Mouse (Mus musculus): Measurements from ENCODE around the gene Xpnpep1. TPM values are rescaled to one million over a fixed set of nuclear protein-coding genes. Genes with fewer than 3 reads are reported as not detected.

Gene Xpnpep1
- polyA plus RNA-seq (2017; shearing (Covaris generic)), result 80.2 TPM

DNA sequence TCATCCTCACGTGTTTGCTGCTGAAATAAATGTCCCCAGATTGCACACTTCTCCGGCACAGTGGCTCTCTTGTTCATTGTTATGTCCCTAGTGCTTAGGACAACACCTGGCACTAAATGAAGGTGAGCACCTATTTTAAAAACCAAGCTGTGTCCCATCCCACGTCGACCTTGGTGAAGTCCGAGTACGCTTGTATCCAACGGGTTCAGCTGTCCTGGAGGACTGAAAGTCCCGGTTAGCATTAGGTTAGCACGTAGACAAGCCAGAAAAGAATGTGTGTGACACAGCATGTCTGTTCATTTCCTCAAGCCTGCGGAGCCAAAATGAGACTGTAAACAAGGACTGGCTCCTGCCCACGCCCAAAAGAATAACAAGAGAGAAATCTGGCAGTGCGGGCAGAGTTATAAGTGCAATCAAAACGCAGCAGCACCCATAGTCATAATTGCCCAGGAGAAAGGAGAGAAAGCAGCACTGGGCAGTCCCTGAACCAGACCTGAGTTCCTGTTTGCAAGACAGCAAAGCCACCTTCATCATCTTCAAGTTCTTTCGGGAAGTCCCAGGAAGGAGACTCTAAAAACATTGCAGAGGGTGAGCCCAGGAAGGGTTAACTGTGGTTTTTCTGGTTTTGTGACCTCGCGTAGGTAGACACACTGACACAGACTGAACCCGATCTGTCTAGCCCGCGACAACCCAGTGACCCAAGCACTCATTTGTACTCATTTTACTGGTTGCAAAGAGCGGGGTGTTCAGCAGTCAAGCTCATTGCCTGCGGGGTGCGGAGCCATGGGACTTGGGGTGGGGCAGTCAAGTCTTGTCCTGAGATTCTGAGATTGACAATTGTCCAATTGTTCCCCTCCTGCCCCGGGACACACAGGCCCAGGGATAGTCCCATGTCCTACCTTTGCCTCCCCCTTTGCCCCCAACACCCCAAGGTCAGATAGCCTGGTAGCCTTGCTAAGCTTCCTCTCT lies at the start of gene Xpnpep1:
Gene Xpnpep1, minus strand, starts transcription at position 51 of the 969 bp plus-strand sequence.

Other genes starting within 250 kb of the Xpnpep1 start
- 217 TPM for gene Add3, start 100.2 kb upstream of the Xpnpep1 start, polyA plus RNA-seq (2017; shearing (Covaris generic))

Measured in CD4-positive, CD25-positive, alpha-beta regulatory T cell, adult 9 weeks (primary cell).